Mouse (Mus musculus): Measurements from ENCODE around the gene Ttc16. TPM values are rescaled to one million over a fixed set of nuclear protein-coding genes. Genes with fewer than 3 reads are reported as not detected.

The Ttc16 gene
- 0.21 and 0.29 TPM in 2 replicates for polyA plus RNA-seq (2015; fragmentation: Nextera tagmentation; extraction: Ambion mirVana)

GRCm38 (mm10) chr2:32775359-32776074 lies at the start of gene Ttc16, which contains the start of gene Ptrh1:
TSS of gene Ttc16 (minus strand) at chr2:32775633.
TSS of gene Ptrh1 (plus strand) at chr2:32775786.
- peaks cover 6% of the 10 kb centered on the region; the same call in 1 of the 2 replicates for H3K27me3 ChIP-seq
- H3K9ac ChIP-seq: peak within 1 kb of the TSS; percentile 68
- peak; percentile 90 for ATAC-seq (ENCODE audit: insufficient number of reproducible peaks, insufficient read depth, low FRiP score, low TSS enrichment, low read depth)
- peaks cover 13% of the 10 kb centered on the region for H3K4me1 ChIP-seq
- peak within 1 kb of the TSS; percentile 61 for H3K4me3 ChIP-seq
- H3K36me3 ChIP-seq: no peaks in the 10 kb centered on the region
- WGBS: under 1% methylated on average over 46 of the region's 46 CpGs
- H3K4me2 ChIP-seq: peak within 1 kb of the TSS; percentile 82
- H3K9me3 ChIP-seq: no peaks in the 10 kb centered on the region
- peak within 1 kb of the TSS; percentile 64; the same call in 1 of the 2 replicates for H3K27ac ChIP-seq

- Histone ChIP-seq H3K27ac (no peak overlapping the region), H3K9me3 (no peaks in the 10 kb centered on the region), H3K4me2 (no peak overlapping the region), H3K36me3 (no peaks in the 10 kb centered on the region), H3K9ac (no peak overlapping the region), H3K4me3 (no peak overlapping the region), H3K27me3 (no peaks in the 10 kb centered on the region), H3K4me1 (no peaks in the 10 kb centered on the region)
- no peak for ATAC-seq (ENCODE audit: insufficient number of reproducible peaks, insufficient read depth, low FRiP score, low TSS enrichment, low read depth)
- WGBS: 73% methylated on average over 1 of the region's 1 CpGs
Observed at GRCm38 (mm10) chr2:32824778-32825177, 49.3 kb upstream of the Ttc16 start.

GRCm38 (mm10) chr2:32824181-32824580 lies 48.7 kb upstream of the Ttc16 start:
- Histone ChIP-seq H3K4me2 (no peak overlapping the region), H3K27ac (no peak overlapping the region), H3K9ac (0 out of 2 replicates have a peak overlapping the region, but pooled peaks have one; percentile 6), H3K9me3 (no peaks in the 10 kb centered on the region), H3K36me3 (no peaks in the 10 kb centered on the region), H3K4me3 (no peak overlapping the region), H3K4me1 (no peaks in the 10 kb centered on the region), H3K27me3 (no peaks in the 10 kb centered on the region)
- ATAC-seq (ENCODE audit: insufficient number of reproducible peaks, insufficient read depth, low FRiP score, low TSS enrichment, low read depth): no peak
- WGBS: 36% methylated on average over 8 of the region's 8 CpGs

GRCm38 (mm10) chr2:32823579-32824154 lies 48.2 kb upstream of the Ttc16 start:
- WGBS: 65% methylated on average over 8 of the region's 8 CpGs
- Histone ChIP-seq H3K4me2 (no peak overlapping the region), H3K9me3 (no peaks in the 10 kb centered on the region), H3K27me3 (no peaks in the 10 kb centered on the region), H3K4me3 (no peak overlapping the region), H3K9ac (no peak overlapping the region), H3K27ac (no peak overlapping the region), H3K4me1 (no peaks in the 10 kb centered on the region), H3K36me3 (no peaks in the 10 kb centered on the region)
- ATAC-seq (ENCODE audit: insufficient number of reproducible peaks, insufficient read depth, low FRiP score, low TSS enrichment, low read depth): no peak

GRCm38 (mm10) chr2:32823153-32823552 lies 47.7 kb upstream of the Ttc16 start:
- H3K27ac ChIP-seq: no peak overlapping the region
- H3K9ac ChIP-seq: no peak overlapping the region
- ATAC-seq (ENCODE audit: insufficient number of reproducible peaks, insufficient read depth, low FRiP score, low TSS enrichment, low read depth): no peak
- WGBS: 44% methylated on average over 11 of the region's 11 CpGs
- no peak overlapping the region for H3K4me3 ChIP-seq
- H3K4me1 ChIP-seq: no peaks in the 10 kb centered on the region
- 0 out of 2 replicates have a peak, but pooled peaks cover 1% of the 10 kb centered on the region for H3K36me3 ChIP-seq
- H3K27me3 ChIP-seq: no peaks in the 10 kb centered on the region
- H3K4me2 ChIP-seq: no peak overlapping the region
- no peaks in the 10 kb centered on the region for H3K9me3 ChIP-seq

- no peak overlapping the region for H3K27ac ChIP-seq
- no peak overlapping the region for H3K9ac ChIP-seq
- ATAC-seq (ENCODE audit: insufficient number of reproducible peaks, insufficient read depth, low FRiP score, low TSS enrichment, low read depth): no peak
- no peaks in the 10 kb centered on the region for H3K27me3 ChIP-seq
- 0 out of 2 replicates have a peak, but pooled peaks cover 5% of the 10 kb centered on the region for H3K36me3 ChIP-seq
- WGBS: 77% methylated on average over 6 of the region's 6 CpGs
- no peak overlapping the region for H3K4me2 ChIP-seq
- no peak overlapping the region for H3K4me3 ChIP-seq
- no peaks in the 10 kb centered on the region for H3K4me1 ChIP-seq
- no peaks in the 10 kb centered on the region for H3K9me3 ChIP-seq
Observed at GRCm38 (mm10) chr2:32822643-32823042, 47.2 kb upstream of the Ttc16 start.

GRCm38 (mm10) chr2:32821041-32821802 lies 45.8 kb upstream of the Ttc16 start:
- WGBS: 69% methylated on average over 11 of the region's 11 CpGs
- Histone ChIP-seq H3K4me2 (no peak overlapping the region), H3K27me3 (no peaks in the 10 kb centered on the region), H3K4me1 (no peaks in the 10 kb centered on the region), H3K4me3 (no peak overlapping the region), H3K9me3 (no peaks in the 10 kb centered on the region), H3K9ac (no peak overlapping the region), H3K27ac (no peak overlapping the region), H3K36me3 (0 out of 2 replicates have a peak, but pooled peaks cover 5% of the 10 kb centered on the region)
- no peak for ATAC-seq (ENCODE audit: insufficient number of reproducible peaks, insufficient read depth, low FRiP score, low TSS enrichment, low read depth)

GRCm38 (mm10) chr2:32818208-32818607 lies 42.8 kb upstream of the Ttc16 start:
- Histone ChIP-seq H3K9me3 (no peaks in the 10 kb centered on the region), H3K9ac (no peak overlapping the region), H3K27ac (no peak overlapping the region), H3K27me3 (no peaks in the 10 kb centered on the region), H3K4me1 (no peaks in the 10 kb centered on the region), H3K36me3 (peaks cover 10% of the 10 kb centered on the region; the same call in 1 of the 2 replicates), H3K4me2 (no peak overlapping the region), H3K4me3 (no peak overlapping the region)
- WGBS: 92% methylated on average over 5 of the region's 5 CpGs
- no peak for ATAC-seq (ENCODE audit: insufficient number of reproducible peaks, insufficient read depth, low FRiP score, low TSS enrichment, low read depth)

- no peak for ATAC-seq (ENCODE audit: insufficient number of reproducible peaks, insufficient read depth, low FRiP score, low TSS enrichment, low read depth)
- Histone ChIP-seq H3K27me3 (no peaks in the 10 kb centered on the region), H3K27ac (no peak overlapping the region), H3K4me1 (no peaks in the 10 kb centered on the region), H3K9ac (no peak overlapping the region), H3K9me3 (no peaks in the 10 kb centered on the region), H3K4me3 (no peak overlapping the region), H3K36me3 (peaks cover 16% of the 10 kb centered on the region; the same call in 1 of the 2 replicates), H3K4me2 (no peak overlapping the region)
- 74% methylated on average over 7 of the region's 7 CpGs for WGBS
Observed at GRCm38 (mm10) chr2:32817589-32817988, 42.2 kb upstream of the Ttc16 start.

GRCm38 (mm10) chr2:32816946-32817581 lies 41.6 kb upstream of the Ttc16 start:
- Histone ChIP-seq H3K27ac (no peak overlapping the region), H3K4me2 (no peak overlapping the region), H3K4me1 (no peaks in the 10 kb centered on the region), H3K36me3 (peaks cover 17% of the 10 kb centered on the region), H3K9me3 (no peaks in the 10 kb centered on the region), H3K27me3 (no peaks in the 10 kb centered on the region), H3K9ac (no peak overlapping the region), H3K4me3 (no peak overlapping the region)
- WGBS: 81% methylated on average over 17 of the region's 17 CpGs
- ATAC-seq (ENCODE audit: insufficient number of reproducible peaks, insufficient read depth, low FRiP score, low TSS enrichment, low read depth): no peak

GRCm38 (mm10) chr2:32816497-32816896 lies 41.1 kb upstream of the Ttc16 start:
- H3K9me3 ChIP-seq: no peaks in the 10 kb centered on the region
- no peak overlapping the region for H3K9ac ChIP-seq
- no peaks in the 10 kb centered on the region for H3K27me3 ChIP-seq
- 92% methylated on average over 2 of the region's 2 CpGs for whole genome bisulfite sequencing
- H3K4me1 ChIP-seq: no peaks in the 10 kb centered on the region
- H3K4me2 ChIP-seq: no peak overlapping the region
- no peak for ATAC-seq (ENCODE audit: insufficient number of reproducible peaks, insufficient read depth, low FRiP score, low TSS enrichment, low read depth)
- H3K4me3 ChIP-seq: no peak overlapping the region
- H3K27ac ChIP-seq: no peak overlapping the region
- peaks cover 23% of the 10 kb centered on the region for H3K36me3 ChIP-seq
